Mouse (Mus musculus) mature B cell (primary cell): ENCODE data around the gene Rrp7a.

Experiments used
- in situ Hi-C: fragments of 300-500 bp; cut with MboI; formaldehyde crosslinking; loops from 2 replicates; pipeline ENCODE4 v1.14.3; 2019

The Rrp7a gene

DNA sequence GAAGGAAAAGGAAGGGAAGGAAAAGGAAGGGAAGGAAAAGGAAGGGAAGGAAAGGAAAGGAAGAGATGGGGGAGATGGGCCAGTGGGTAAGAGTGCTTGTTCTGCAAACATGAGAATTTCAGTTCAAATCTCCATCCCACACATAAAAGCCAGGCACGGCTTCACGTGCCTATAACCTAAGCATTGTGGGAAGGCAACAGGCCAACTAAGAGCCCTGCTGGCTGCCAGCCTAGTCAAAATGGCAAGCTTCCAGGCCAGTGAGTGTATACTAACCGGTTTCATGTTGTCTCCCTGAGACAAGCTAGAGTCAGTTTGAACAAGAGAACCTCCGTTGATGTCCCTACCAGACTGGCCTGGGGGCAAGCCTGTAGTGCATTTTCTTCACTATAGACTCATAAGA, 57.1 kb downstream of the Rrp7a start:
- in situ Hi-C loops: no loop called here
